Mouse (Mus musculus) embryonic facial prominence, embryonic 13.5 days (tissue): ENCODE measurements around the gene Acot2. TPM values are rescaled to one million over a fixed set of nuclear protein-coding genes. Genes with fewer than 3 reads are reported as not detected.
"Not testable (repeated sequence)": the region's sequence is repeated elsewhere in the genome, so short reads cannot be mapped to it uniquely, and the experiment has no call there.

Experiments
- ATAC-seq: fragments of 200-750 bp; cut with Nextera tagmentation; 2 replicates; pipeline ENCODE4 v1.8.0; 2017; ENCODE audit warnings: low read depth; ENCODE audit not compliant: insufficient number of reproducible peaks, insufficient read depth, low FRiP score, low TSS enrichment
- H3K27ac ChIP-seq: fragments of 300-500 bp; sonication (generic); 2 replicates; pipeline ENCODE4 v1.5.1; 2015; ENCODE audit warnings: moderate library complexity, mild to moderate bottlenecking, inconsistent platforms
- H3K27me3 ChIP-seq: fragments of 300-500 bp; sonication (generic); 2 replicates; pipeline ENCODE4 v1.6.1; 2015; ENCODE audit warnings: mild to moderate bottlenecking, inconsistent platforms
- H3K36me3 ChIP-seq: fragments of 300-500 bp; sonication (generic); 2 replicates; pipeline ENCODE4 v1.6.1; 2015; ENCODE audit warnings: mild to moderate bottlenecking, inconsistent platforms
- H3K4me1 ChIP-seq: fragments of 300-500 bp; sonication (generic); 2 replicates; pipeline ENCODE4 v1.6.1; 2015; ENCODE audit warnings: inconsistent platforms
- H3K4me2 ChIP-seq: fragments of 300-500 bp; sonication (generic); 2 replicates; pipeline ENCODE4 v1.6.1; 2015; ENCODE audit warnings: moderate library complexity, mild to moderate bottlenecking, inconsistent platforms
- H3K4me3 ChIP-seq: fragments of 300-500 bp; sonication (generic); 2 replicates; pipeline ENCODE4 v1.5.1; 2015; ENCODE audit warnings: mild to moderate bottlenecking, inconsistent platforms
- H3K9ac ChIP-seq: fragments of 300-500 bp; sonication (generic); 2 replicates; pipeline ENCODE4 v1.6.1; 2015; ENCODE audit warnings: mild to moderate bottlenecking, inconsistent platforms
- H3K9me3 ChIP-seq: fragments of 300-500 bp; sonication (generic); 2 replicates; pipeline ENCODE4 v1.6.1; 2016; ENCODE audit warnings: inconsistent platforms
- WGBS: fragments of 180-500 bp; shearing (Covaris S2); methylation state at CpG from one replicate; pipeline ENCODE4 v1.1.7; 2015; ENCODE audit warnings: mixed read lengths; 5-methylcytosine and 5-hydroxymethylcytosine counted together
- polyA plus RNA-seq: library from polyadenylated mRNA; unstranded; fragments of >200 nt; fragmentation: Nextera tagmentation; extraction: Ambion mirVana; gene quantifications from 2 replicates; pipeline ENCODE4 v1.2.1, GENCODE M21; 2015

Acot2 gene
- 20.8 and 22.9 TPM in 2 replicates for polyA plus RNA-seq

GRCm38 (mm10) chr12:83987583-83988441 lies at the start of gene Acot2:
Gene Acot2, plus strand, starts transcription at chr12:83987861.
- Histone ChIP-seq H3K4me2 (peak within 1 kb of the TSS; percentile 57), H3K9me3 (no peaks in the 10 kb centered on the region), H3K27me3 (no peaks in the 10 kb centered on the region), H3K27ac (peak within 1 kb of the TSS; percentile 94), H3K9ac (peak within 1 kb of the TSS; percentile 84), H3K4me1 (0 out of 2 replicates have a peak, but pooled peaks cover 6% of the 10 kb centered on the region), H3K4me3 (peak within 1 kb of the TSS; percentile 67), H3K36me3 (no peaks in the 10 kb centered on the region)
- under 1% methylated on average over 80 of the region's 80 CpGs for WGBS
- ATAC-seq, result peak; percentile 77

DNA sequence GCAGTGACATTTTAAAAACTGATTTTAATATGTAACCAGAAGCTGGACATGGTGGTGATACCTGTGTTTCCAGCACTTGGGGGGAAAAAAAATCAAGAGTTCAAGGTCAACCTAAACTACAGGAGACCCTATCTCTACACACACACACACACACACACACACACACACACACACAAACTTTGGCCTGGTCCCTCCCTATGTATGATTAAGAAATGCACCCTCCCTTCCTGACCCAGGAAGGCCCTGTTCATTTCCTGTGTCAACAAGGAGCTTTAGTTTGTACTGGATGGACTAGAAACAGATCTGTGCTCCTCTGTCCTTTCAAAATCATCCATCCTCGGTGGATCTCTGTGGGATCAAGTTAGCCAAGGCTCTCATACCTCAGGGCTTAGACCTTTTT lies 49.1 kb upstream of the Acot2 start:
- not testable (repeated sequence) for H3K27me3 ChIP-seq, H3K9me3 ChIP-seq, H3K4me3 ChIP-seq, ATAC-seq, H3K27ac ChIP-seq, H3K4me1 ChIP-seq, H3K36me3 ChIP-seq, H3K9ac ChIP-seq, H3K4me2 ChIP-seq
- 23% methylated on average over 1 of the region's 1 CpGs for WGBS

DNA sequence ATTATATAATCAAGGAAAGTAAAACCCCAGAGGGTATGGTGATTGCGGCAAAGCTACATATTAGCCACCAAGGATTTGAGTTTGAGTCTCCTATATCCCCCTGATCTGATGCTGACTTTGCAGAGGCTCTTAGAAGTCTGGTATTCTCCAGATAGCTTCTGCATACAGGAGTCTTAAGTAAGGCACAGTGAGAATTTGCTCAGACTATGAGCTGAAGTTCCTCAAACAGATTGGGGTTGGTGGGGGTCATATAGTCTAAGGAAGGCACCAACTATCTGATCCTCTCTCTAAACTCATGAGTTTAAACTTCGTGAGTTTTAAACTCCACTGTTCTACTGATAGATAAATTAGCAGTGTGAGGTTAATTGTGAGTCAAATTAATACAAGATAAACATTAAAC lies 48.3 kb upstream of the Acot2 start:
- Histone ChIP-seq H3K4me3 (no peak overlapping the region), H3K9me3 (0 out of 2 replicates have a peak, but pooled peaks cover 3% of the 10 kb centered on the region), H3K4me1 (no peaks in the 10 kb centered on the region), H3K9ac (no peak overlapping the region), H3K36me3 (no peaks in the 10 kb centered on the region), H3K27ac (no peak overlapping the region), H3K4me2 (no peak overlapping the region), H3K27me3 (no peaks in the 10 kb centered on the region)
- no peak for ATAC-seq
- WGBS, result 64% methylated on average over 2 of the region's 2 CpGs

- no peak overlapping the region for H3K4me3 ChIP-seq
- whole genome bisulfite sequencing, result 55% methylated on average over 4 of the region's 4 CpGs
- H3K9me3 ChIP-seq, result no peaks in the 10 kb centered on the region
- no peak overlapping the region for H3K4me2 ChIP-seq
- H3K27me3 ChIP-seq, result no peaks in the 10 kb centered on the region
- no peak overlapping the region for H3K9ac ChIP-seq
- no peaks in the 10 kb centered on the region for H3K4me1 ChIP-seq
- no peak for ATAC-seq
- no peak overlapping the region for H3K27ac ChIP-seq
- no peaks in the 10 kb centered on the region for H3K36me3 ChIP-seq
Measured at GRCm38 (mm10) chr12:83940031-83940430, 47.6 kb upstream of the Acot2 start.

GRCm38 (mm10) chr12:83941938-83942337 lies 45.7 kb upstream of the Acot2 start:
- H3K27me3 ChIP-seq, result no peaks in the 10 kb centered on the region
- H3K4me1 ChIP-seq, result no peaks in the 10 kb centered on the region
- H3K9me3 ChIP-seq, result no peaks in the 10 kb centered on the region
- H3K4me2 ChIP-seq, result no peak overlapping the region
- no peaks in the 10 kb centered on the region for H3K36me3 ChIP-seq
- no peak overlapping the region for H3K27ac ChIP-seq
- no peak overlapping the region for H3K4me3 ChIP-seq
- WGBS, result 74% methylated on average over 3 of the region's 3 CpGs
- H3K9ac ChIP-seq, result no peak overlapping the region
- ATAC-seq, result no peak

- Histone ChIP-seq H3K36me3 (peaks cover 8% of the 10 kb centered on the region), H3K4me3 (no peak overlapping the region), H3K4me1 (peaks cover 20% of the 10 kb centered on the region), H3K9ac (no peak overlapping the region), H3K27ac (no peak overlapping the region), H3K27me3 (no peaks in the 10 kb centered on the region), H3K4me2 (no peak overlapping the region), H3K9me3 (no peaks in the 10 kb centered on the region)
- WGBS, result 85% methylated on average over 8 of the region's 8 CpGs
- no peak for ATAC-seq
Measured at GRCm38 (mm10) chr12:83947260-83947811, 40.3 kb upstream of the Acot2 start.

DNA sequence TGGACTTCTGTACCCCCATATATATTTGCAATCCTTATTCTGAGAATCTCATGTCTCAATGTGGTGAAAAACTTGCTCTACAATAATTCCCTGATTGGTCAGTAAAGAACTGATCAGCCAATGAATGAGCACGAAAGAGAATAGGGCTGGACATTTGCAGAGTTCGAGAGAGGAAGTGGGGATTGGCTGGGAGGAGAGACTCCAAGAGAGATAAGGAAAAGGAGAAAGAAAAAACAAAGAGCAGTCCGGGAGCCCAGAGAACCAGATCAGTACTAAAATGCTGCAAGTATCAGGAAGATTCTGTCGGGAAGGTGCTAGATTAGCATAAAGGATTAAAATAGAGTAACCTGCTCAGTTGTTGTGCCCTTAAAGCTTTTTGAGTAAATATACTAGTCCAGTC lies 38.6 kb upstream of the Acot2 start:
- H3K4me3 ChIP-seq, result no peak overlapping the region
- no peak overlapping the region for H3K27ac ChIP-seq
- H3K36me3 ChIP-seq, result peaks cover 20% of the 10 kb centered on the region
- WGBS, result 81% methylated on average over 4 of the region's 4 CpGs
- H3K4me1 ChIP-seq, result peaks cover 32% of the 10 kb centered on the region
- H3K27me3 ChIP-seq, result no peaks in the 10 kb centered on the region
- no peaks in the 10 kb centered on the region for H3K9me3 ChIP-seq
- H3K9ac ChIP-seq, result no peak overlapping the region
- no peak for ATAC-seq
- H3K4me2 ChIP-seq, result no peak overlapping the region

- Histone ChIP-seq H3K27ac (peak overlapping the region; percentile 82), H3K9ac (peak overlapping the region; percentile 87)
- no peak for ATAC-seq
Measured at GRCm38 (mm10) chr12:83949776-83950492, 37.7 kb upstream of the Acot2 start.

GRCm38 (mm10) chr12:83950493-83950839 lies 37.2 kb upstream of the Acot2 start, which contains the start of gene Riox1:
Gene Riox1, plus strand, starts transcription at chr12:83950608.
- H3K27ac ChIP-seq, result peak within 1 kb of the TSS; percentile 82
- H3K4me3 ChIP-seq, result peak within 1 kb of the TSS; percentile 88
- peak; percentile 91 for ATAC-seq
- H3K36me3 ChIP-seq, result peaks cover 29% of the 10 kb centered on the region
- peak within 1 kb of the TSS; percentile 87 for H3K9ac ChIP-seq
- peaks cover 32% of the 10 kb centered on the region for H3K4me1 ChIP-seq
- no peaks in the 10 kb centered on the region for H3K9me3 ChIP-seq
- peak within 1 kb of the TSS; percentile 93 for H3K4me2 ChIP-seq
- WGBS, result 0% methylated on average over 37 of the region's 37 CpGs
- H3K27me3 ChIP-seq, result no peaks in the 10 kb centered on the region

More at GRCm38 (mm10) chr12:83949776-83950492, 37.7 kb upstream of the Acot2 start:
- peak overlapping the region; percentile 93 for H3K4me2 ChIP-seq
- no peaks in the 10 kb centered on the region for H3K9me3 ChIP-seq
- H3K27me3 ChIP-seq, result no peaks in the 10 kb centered on the region
- H3K4me1 ChIP-seq, result peaks cover 32% of the 10 kb centered on the region
- H3K4me3 ChIP-seq, result peak overlapping the region; percentile 88
- 25% methylated on average over 11 of the region's 11 CpGs for WGBS
- peaks cover 24% of the 10 kb centered on the region for H3K36me3 ChIP-seq

DNA sequence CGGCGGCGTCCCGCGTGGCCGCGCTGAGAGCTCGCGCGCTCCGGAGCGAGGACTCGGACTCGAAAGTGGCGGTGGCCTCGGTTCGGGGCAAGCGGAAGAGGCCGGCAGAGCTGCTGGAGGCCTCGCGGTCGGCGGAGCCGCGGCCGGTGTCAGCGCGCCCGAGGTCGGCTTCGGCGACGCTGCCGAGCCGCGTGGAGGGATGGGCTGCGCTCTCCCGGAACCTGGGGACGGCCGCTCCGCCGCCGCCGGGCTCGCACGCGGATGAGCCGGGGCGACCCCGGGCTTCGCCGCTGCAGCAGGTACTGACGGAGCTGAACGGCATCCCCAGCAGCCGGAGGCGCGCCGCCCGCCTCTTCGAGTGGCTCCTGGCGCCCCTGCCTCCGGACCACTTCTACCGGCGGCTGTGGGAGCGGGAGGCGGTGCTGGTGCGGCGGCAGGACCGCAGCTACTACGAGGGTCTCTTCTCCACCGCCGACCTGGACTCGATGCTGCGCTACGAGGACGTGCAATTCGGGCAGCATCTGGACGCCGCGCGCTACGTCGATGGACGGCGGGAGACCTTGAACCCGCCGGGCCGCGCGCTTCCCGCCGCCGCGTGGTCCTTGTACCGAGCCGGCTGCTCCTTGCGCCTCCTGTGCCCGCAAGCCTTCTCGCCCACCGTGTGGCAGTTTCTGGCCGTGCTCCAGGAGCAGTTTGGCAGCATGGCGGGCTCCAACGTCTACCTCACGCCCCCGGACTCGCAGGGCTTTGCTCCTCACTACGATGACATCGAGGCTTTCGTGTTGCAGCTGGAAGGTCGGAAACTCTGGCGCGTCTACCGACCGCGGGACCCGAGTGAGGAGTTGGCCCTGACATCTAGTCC lies 36.6 kb upstream of the Acot2 start:
- Histone ChIP-seq H3K4me3 (peak overlapping the region; percentile 88), H3K4me2 (peak overlapping the region; percentile 93), H3K36me3 (peaks cover 34% of the 10 kb centered on the region), H3K27me3 (no peaks in the 10 kb centered on the region), H3K9ac (peak overlapping the region; percentile 87), H3K9me3 (no peaks in the 10 kb centered on the region), H3K27ac (peak overlapping the region; percentile 82), H3K4me1 (peaks cover 32% of the 10 kb centered on the region)
- peak; percentile 62 for ATAC-seq
- WGBS, result 1% methylated on average over 97 of the region's 116 CpGs
